Mouse (Mus musculus): ENCODE results near the gene Prkar1a.

The Prkar1a gene

DNA sequence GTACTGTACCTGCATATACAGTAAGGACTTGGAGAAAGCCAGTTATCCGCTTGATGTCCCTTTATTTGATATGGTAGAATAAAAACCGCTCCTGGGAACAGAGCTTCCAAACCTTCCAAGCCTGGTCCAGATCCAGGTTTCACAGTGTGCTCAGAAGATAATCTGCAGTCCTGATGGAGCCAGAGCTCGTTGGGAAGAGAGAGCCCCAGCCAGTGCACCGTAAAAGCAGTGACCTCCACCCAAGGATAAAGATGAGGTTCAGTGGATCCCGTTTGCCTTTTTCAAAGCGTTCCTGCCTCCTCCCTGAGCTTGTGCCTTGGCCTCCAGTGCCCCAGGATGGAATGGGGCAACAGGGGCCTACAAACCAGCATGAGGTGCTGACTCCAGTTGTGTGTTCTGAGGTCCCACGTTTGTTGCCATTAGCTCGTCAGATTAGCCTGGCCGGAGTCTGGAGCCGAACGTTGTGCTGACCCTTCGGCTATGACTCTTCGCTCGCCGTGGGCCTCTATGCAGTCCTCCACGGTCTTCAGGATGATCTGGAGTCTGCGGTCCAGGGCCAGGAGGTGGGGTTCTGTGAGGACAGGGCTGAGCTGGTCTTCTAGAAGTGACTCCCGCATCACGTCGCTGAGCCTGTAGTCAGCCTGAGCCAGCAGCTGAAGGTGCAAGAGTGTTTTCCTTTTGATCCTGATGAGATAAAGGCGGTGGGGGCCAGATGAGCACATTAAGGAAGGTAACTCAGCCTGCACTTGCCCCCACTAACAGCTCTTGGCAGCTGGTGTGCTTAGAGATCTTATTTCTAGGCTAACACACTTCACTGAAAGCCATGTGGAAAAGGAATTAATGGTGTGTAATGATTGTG lies 23.9 kb downstream of the Prkar1a start:
- DNase-seq (ENCODE audit: low read depth, low spot score): no peak

DNA sequence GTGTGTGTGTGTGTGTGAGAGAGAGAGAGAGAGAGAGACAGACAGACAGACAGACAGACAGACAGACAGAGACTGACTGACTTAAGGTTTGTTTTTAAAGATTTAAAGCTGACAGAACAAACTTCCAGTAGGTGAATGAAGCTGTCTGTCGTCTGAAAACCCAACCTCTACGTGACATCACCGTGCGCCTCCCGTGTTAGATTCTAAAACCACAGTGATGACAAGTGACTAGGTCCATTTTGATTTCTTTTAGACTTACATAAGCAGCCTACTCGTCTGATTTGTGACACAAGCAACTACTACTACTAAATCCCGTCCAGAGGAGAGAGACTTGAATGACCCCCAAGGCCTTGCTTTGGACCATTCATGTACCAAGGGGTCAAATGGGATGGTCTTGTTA lies 24.5 kb downstream of the Prkar1a start:
- no peak for DNase-seq (ENCODE audit: low read depth, low spot score)

- no peak for DNase-seq (ENCODE audit: low read depth, low spot score)
Measured at GRCm38 (mm10) chr11:109674542-109674941, 25.3 kb downstream of the Prkar1a start.

GRCm38 (mm10) chr11:109675208-109675607 lies 26.0 kb downstream of the Prkar1a start:
- no peak for DNase-seq (ENCODE audit: low read depth, low spot score)

GRCm38 (mm10) chr11:109675771-109676170 lies 26.6 kb downstream of the Prkar1a start:
- no peak for DNase-seq (ENCODE audit: low read depth, low spot score)

GRCm38 (mm10) chr11:109676621-109677373 lies 27.6 kb downstream of the Prkar1a start:
- DNase-seq (ENCODE audit: low read depth, low spot score): no peak

DNA sequence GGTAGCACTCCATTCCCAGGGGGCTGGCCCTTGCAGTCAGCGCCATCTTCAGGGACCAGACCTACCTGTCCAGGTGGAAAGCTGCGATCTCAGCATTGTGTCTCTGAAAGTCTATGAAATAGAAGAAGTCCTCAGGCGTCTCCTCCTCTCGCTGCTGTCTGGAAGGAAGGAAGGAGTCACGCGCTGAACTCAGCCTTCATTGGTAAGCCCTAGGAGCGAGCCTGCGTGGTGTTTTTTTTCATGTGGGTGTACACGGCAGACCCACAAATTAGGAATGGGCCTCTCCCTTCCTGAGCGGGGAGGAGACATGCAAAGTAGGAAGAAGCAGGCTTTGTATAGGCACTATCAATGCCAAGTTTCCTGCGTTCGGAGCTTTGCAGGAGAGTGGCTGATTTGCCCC lies 29.1 kb downstream of the Prkar1a start:
- DNase-seq (ENCODE audit: low read depth, low spot score): no peak

DNA sequence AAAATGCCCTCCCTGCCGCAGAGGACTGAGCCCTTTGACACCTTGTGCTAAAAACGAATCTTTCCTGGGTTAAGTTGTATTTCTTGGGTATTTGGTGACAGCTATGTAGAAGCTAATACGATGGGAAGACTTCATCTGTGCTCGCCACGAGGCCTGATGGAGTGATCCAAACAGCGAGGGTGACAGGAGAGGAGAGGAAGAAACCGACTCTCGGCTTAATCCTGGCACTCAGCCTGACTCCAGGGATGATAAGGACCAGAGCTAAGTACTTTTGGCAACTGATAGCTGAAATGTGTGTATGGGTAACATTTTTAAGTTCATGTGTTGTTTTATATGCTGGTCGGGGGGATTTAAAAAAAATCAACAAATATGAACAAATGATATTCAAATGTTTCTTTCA lies 31.7 kb downstream of the Prkar1a start:
- no peak for DNase-seq (ENCODE audit: low read depth, low spot score)

- no peak for DNase-seq (ENCODE audit: low read depth, low spot score)
Measured at GRCm38 (mm10) chr11:109681556-109681955, 32.4 kb downstream of the Prkar1a start.

DNA sequence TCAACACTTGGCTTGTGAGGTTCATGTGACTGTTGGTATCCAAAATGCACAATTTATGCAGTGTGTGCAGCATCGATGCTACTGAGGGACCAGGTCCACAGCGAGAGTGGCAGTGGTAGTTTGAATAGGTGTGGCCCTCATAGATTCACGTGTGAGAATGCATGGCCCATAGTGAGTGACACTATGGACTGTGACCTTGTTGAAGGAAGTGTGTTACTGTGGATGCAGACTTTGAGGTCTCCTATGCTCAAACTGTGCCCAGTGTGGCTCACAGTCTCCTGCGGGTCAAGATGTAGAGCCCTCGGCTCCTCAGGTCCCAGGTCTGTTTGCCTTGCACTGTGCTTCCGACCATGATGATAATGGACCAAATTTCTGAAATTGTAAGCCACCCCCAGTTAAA lies 33.0 kb downstream of the Prkar1a start:
- no peak for DNase-seq (ENCODE audit: low read depth, low spot score)

GRCm38 (mm10) chr11:109689539-109689938 lies 40.3 kb downstream of the Prkar1a start:
- DNase-seq (ENCODE audit: low read depth, low spot score): no peak

DNA sequence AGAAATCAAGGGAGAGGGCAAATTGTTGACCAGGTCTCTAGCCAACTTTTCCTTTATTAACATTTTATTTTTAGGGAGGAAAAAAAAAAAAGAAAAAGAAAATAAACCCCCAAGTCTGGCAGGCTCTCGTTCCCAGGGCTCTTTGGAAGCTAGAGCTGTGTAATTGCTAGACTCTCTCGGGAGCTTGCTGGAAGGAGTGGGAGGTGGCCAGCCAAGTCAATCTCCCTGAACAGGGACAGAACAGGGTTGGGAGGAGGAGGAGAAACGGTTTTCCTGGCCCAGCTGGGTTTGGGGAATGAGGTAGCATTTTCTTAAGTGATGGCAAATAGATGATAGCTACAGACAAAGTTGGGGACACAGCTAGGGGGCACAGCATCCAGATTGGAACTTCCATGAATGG lies 43.5 kb downstream of the Prkar1a start:
- DNase-seq (ENCODE audit: low read depth, low spot score): no peak

DNA sequence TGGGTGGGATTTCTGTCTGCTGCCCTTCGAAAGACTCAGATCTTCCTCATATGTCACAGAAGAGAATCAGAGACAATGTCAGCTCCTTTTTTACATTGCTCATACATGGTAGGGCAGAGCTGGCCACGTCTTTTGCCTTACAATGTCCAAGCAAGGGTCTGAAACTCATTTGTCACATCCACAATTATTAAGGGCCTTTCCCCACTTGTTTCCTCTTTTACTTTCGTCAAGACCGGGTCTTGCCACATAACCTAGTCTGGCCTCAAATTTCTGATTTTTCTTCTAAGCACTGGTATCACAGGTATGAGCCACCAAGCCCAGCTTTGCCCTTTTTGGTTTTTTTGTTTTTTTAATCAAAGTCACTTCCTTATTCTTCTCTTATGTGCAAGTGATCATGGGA lies 47.3 kb downstream of the Prkar1a start:
- no peak for DNase-seq (ENCODE audit: low read depth, low spot score)

DNA sequence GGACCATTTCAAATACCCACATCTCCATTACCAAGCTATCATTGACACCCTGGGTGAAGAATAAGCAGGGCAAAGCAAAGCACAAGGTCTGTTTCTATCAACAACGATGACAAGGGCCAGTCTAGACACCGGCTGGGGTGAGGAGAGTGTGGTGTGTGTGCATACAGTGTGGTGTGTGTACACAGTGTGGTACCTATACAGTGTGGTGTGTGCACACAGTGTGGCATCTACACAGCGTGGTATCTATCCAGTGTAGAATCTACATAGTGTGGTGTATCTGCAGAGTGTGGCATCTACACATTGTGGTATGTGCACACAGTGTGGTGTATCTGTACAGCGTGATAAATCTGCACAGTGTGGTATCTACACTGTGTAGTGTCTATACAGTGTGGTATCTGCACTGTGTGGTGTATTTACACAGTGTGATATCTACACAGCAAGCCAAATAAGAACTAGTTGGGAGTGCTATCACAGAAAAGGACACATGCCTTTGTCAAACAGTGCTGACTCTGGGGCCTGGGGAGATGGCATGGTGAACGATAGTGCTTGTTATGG lies 48.0 kb downstream of the Prkar1a start:
- DNase-seq (ENCODE audit: low read depth, low spot score): no peak

DNA sequence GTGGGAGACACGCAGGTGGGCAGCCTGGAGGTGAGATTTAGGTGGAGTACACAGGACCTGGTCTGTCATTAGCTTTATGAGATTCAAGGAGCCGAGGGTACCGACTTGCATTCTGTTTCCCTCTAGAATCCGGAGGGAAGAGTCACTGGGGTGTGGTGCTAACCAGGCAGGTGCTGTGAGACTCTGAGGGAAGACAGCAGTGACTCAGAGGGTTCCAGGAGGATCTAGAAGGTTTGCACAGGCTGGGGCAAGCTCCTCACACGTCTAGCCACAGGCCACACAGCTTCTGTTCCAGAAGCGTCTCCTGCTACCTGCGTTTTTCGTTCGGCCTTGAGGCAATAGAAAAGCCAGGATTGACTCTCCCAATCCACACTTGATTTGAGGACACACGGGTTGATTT lies 49.5 kb downstream of the Prkar1a start:
- no peak for DNase-seq (ENCODE audit: low read depth, low spot score)

- no peak for DNase-seq (ENCODE audit: low read depth, low spot score)
Measured at GRCm38 (mm10) chr11:109699784-109700183, 50.6 kb downstream of the Prkar1a start.

- DNase-seq (ENCODE audit: low read depth, low spot score): no peak
Measured at GRCm38 (mm10) chr11:109700761-109701160, 51.6 kb downstream of the Prkar1a start.

- no peak for DNase-seq (ENCODE audit: low read depth, low spot score)
Measured at GRCm38 (mm10) chr11:109702031-109702815, 53.0 kb downstream of the Prkar1a start.

DNA sequence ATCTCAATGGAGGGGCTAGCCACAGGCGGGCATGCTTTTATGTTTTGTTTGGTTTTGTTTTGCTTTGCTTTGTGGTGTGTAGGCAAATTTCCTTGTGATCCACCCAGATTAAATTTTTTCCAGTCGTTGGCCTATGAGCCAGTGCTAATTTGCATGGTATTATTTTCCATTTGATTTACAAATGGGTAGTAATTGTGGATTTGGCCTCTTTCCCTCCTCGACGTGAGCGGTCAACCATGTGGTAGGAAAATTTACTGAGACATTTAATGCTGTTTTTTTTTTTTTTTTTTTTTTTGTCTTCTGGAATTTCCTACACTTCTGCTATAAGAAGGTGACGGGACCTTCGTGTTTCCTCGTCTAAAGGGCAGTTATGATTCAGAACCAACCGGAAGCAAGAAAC lies 54.6 kb downstream of the Prkar1a start:
- no peak for DNase-seq (ENCODE audit: low read depth, low spot score)

GRCm38 (mm10) chr11:109704311-109705205 lies 55.4 kb downstream of the Prkar1a start:
- no peak for DNase-seq (ENCODE audit: low read depth, low spot score)

Data from brain, adult 2 months (tissue).